Mouse (Mus musculus): Measurements from ENCODE around the gene Celf5. TPM values are rescaled to one million over a fixed set of nuclear protein-coding genes. Genes with fewer than 3 reads are reported as not detected.
"Not testable (repeated sequence)": the region's sequence is repeated elsewhere in the genome, so short reads cannot be mapped to it uniquely, and the experiment has no call there.

Celf5 gene
- total RNA-seq, 2 experiments from 2014 or later = 0.17 to 0.47 TPM

DNA sequence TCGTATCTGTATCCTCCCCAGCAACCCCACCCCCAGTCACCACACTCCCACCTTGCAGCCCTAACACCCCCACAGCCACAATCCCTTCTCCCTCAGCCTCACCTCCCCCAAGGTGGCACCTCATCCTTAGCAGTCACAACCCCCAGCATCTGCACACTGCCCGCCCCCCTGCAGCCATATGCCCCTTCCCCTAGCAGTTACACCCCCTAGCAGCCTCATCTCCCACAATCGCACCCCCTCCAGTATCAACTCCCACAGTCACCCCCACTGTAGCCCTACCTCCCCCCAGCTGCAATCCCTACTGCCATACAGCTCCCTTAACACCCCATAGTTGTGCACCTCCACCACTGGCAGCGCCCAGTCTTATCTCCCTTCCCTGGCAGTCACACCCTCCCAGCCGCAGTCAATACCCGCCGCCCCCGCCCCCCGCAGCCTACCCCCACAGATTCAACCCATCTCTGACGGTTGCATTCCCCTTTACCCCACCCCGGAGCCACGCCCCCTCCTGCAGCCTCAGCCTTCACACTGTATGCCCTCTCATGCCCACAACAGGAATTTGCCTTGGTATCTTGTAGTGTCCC is 25.4 kb downstream of the Celf5 start:
- DNase-seq (ENCODE audit: low spot score) = no peak

DNA sequence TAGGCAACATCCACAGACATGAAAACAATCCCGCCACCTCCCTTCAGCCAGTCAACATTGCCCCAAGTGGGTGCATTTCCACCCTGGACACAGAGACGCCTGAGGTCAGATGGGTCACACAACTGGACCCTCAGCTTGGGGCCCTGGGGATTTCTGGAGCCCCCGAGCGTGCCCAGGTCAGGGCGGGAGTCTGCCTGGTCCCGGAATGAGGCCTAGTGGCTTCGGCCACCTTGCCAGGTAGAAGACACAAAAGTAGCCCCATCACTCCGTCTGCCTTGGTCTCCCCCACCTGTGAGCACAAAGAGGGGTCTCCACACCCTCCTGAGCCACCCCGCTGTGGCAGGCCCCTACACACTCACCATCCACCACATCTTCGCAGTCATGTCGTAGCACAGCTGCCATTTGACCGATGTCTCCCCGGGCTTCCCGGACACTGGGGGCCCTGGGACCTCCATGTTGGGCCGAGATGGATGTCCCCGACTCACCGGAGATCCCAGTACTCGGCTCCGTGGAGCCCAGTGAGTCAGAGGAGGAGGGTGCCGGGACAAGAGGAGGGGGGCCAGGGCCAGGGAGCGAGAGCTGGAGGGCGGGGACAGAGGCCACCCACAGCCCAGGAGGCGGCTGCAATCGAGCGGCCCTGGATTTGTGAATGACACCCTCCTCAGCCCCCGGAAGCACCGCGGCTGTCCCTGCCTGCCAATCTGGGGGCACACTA is 27.2 kb downstream of the Celf5 start, which contains the start of gene Nfic:
Gene Nfic (minus strand): TSS at position 455 of the 715 bp plus-strand sequence.
- intact Hi-C loops (cut with DNase I) = no loop called here
- DNase-seq (ENCODE audit: low spot score) = no peak

More for the DNA sequence above, 25.4 kb downstream of the Celf5 start:
- intact Hi-C loops (cut with DNase I) = no loop called here

DNA sequence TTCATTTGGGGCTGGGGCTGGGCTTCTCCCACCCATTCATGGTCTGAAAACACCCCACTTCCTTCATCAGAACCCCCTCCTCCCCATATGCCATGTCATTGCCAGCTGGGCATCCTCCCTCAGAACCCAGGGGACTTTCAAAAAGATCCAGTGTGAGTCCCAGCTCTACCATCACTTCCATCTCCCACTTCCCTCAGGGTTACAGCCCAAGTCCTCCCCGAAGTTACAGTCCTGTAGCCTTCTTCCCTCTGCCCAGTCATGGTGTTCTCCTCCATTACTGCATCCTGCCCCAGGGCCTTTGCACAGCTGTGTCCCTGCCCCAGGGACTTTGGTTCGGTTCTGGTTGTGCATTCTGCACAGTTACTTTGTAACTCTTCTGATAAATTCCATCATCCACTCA is 28.4 kb downstream of the Celf5 start:
- no peak for DNase-seq (ENCODE audit: low spot score)
- intact Hi-C loops (cut with DNase I) = no loop called here

DNA sequence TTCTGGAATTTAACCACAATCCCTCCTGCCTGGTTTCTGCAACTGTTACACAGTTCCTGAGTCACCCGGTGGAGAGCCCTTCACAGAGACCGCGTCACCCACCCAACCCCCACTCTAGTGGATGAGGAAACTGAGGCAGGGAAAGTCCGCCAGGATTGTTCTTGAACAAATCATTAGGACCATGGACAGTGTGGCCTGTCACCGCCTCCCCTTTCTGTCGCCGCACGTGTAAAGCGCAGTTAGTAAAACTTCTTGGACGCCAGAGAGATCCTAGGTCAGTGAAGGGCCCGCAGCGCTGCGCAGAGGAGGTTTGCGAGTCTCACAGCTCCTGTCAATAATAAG is 29.6 kb downstream of the Celf5 start:
- intact Hi-C loops (cut with DNase I) = no loop called here
- DNase-seq (ENCODE audit: low spot score) = no peak

DNA sequence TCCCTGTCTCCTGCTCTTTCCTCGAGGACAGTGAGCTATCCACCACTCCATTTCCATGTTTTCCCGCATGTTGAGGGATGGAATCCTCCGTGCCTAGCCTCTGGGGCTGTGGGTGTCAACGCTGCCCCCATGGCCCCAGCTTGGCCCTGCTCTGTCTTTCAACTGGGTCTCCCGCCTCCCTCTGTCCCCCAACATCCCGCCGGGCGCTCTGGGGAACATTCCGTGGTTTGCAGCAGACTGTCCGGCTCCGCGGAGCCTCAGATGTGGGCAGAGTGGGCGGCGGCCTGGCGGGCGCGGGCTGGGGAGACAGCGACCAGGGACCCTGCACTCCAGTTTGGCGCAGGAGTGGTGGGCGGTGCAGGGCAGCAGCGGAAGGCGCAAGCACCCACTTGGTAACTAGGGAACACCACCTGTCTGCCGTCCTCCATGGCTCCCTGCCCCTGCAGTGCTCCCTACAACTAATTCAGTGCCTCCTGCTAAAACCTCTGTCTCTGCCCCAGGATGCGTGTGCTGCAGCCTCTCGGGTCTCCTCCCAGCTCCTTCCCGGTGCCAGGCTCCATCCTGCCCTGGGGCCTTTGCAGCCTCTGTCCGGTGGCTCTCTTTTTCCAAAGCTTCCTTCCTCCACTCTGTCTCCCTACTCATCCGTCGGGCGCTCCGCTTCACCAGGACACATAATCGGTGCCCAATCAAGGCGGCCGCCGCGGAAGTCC is 30.1 kb downstream of the Celf5 start:
- no peak for DNase-seq (ENCODE audit: low spot score)
- intact Hi-C loops (cut with DNase I) = no loop called here

DNA sequence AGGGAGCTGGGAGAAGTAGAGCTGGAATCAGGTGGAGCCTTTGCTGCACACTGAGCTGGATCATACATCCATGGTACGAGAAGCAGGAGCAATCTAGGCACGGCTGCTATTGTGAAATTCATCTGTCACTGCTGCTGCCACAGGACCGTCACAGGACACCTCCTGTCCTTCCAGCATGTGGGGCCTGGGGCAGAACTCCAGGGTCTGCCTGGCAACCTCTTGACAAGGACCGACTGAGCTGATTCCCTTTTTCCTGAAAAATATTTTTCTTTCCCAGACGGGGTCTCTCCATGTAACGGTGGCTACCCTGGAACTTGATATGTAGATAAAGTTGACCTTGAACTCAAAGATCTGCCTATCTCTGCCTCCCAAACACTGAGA is 31.2 kb downstream of the Celf5 start:
- DNase-seq (ENCODE audit: low spot score) = no peak
- intact Hi-C loops (cut with DNase I) = loop anchor here (2.0 kb wide), 1 partner anchor 167 kb away; no protein-coding TSS in a partner anchor

DNA sequence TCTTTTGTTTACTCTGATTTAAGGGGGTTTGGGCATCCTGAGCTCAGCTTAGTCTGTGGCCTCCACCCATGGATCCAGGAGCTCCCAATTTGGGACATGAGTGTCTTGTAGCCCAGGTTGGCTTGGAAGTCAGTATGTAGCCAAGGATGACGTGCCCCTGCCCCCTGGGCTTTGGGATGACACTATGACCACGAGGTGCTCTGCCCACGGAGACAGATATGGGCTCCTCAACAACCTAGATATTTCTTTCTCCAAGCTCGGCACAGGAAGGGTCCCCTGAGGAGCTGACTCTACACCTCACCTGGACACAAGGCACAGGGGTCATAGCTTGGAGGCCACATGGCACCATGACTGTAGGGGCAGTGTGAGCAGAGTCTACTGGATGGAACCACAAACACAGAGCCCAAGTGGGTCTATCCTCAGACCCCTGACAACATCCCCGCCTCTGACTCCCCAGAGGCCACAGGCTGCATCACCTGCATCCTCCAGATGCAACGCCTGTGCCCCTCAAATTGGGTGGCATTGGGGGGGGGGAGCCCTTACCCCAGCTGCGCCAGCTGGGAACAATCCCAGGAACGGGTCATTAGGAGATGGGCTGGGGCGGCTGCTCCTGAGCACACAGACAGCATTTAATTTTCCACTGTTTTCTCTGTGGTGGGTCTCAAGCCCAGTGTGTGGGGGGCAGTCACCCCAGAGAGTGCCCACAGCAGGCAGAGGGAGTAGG is 31.7 kb downstream of the Celf5 start:
- intact Hi-C loops (cut with DNase I) = loop anchor here (1.0 to 2.0 kb wide), 2 partner anchors 62 to 166 kb away; partner anchors contain the start of gene Gm48552
- no peak for DNase-seq (ENCODE audit: low spot score)

DNA sequence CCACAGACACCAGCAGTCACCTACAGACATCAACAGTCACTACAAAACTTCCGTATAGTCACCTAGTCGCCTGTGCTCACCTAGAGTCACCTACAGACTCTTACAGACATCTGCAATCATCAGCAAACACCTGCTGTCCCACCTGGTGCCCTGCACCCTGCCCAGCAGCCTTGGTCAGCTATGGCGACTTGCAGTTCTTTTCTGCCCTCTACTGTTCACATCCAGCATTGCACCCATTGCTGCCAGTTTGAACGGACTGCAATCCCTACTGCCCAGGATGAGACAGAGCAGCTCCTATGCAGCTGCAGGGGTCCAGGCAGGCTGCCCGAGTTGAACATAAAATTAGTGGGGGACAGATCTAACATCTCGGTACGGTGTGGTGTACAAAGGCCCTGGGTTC is 32.4 kb downstream of the Celf5 start:
- peak; percentile 55 for DNase-seq (ENCODE audit: low spot score)

DNA sequence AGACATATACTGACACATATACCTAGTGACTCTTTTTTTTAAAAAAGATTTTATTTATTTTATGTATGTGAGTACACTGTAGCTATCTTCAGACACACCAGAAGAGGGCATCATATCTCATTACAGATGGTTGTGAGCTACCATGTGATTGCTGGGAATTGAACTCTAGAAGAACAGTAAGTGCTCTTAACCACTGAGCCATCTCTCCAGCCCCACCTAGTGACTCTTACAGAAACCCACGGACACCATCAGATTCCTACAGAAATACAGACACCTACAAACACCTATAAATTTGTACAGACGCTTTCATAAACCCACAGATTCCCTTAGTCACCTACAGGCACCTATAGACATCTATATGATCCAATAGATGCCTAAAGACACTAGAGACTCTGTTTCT is 37.0 kb downstream of the Celf5 start:
- DNase-seq (ENCODE audit: low spot score); intact Hi-C loops (cut with DNase I): not testable (repeated sequence)

More for the DNA sequence above, 32.4 kb downstream of the Celf5 start:
- intact Hi-C loops (cut with DNase I) = loop anchor here (1.0 to 2.0 kb wide), 2 partner anchors 61 to 165 kb away; partner anchors contain the start of gene Gm48552

DNA sequence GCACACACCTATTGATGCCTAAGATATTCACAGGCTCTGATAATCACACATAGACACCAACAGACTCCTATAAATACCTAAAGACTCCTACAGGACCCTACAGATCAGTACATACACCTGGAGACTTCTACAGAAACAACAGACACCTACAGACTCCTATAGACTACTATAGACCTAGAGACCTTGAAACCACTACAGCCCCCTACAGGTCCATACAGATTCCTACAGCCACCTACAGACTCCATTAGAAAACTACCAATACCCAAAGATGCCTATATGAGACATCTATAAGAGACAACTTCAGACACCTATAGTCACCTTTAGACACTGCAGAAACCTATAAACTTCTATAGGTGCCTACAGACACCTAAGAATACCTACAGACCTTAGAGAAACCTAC is 41.5 kb downstream of the Celf5 start:
- intact Hi-C loops (cut with DNase I) = loop anchor here (1.0 kb wide), 1 partner anchor 46 kb away; no protein-coding TSS in a partner anchor
- DNase-seq (ENCODE audit: low spot score) = no peak

DNA sequence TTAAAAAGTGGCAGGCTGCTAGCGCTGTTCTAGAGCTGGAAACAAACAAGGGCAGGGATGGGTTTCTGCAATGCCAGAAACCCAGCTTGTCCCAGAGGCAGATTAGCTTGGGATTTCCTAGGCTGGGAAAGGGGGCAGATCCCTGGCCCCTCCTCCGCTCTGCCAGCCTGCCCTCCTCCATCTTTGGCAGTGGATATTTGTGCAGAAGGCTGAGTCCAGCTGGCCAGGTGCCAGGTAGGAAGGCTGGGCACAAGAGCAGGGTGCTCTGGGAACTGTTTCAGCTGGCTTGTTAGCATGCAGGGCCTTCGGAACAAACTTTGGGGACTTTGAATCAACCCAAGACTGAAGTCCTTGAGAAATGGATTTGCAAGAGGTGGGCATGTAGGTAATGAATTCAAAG is 47.1 kb downstream of the Celf5 start:
- intact Hi-C loops (cut with DNase I) = no loop called here
- peak; percentile 61 for DNase-seq (ENCODE audit: low spot score)

DNA sequence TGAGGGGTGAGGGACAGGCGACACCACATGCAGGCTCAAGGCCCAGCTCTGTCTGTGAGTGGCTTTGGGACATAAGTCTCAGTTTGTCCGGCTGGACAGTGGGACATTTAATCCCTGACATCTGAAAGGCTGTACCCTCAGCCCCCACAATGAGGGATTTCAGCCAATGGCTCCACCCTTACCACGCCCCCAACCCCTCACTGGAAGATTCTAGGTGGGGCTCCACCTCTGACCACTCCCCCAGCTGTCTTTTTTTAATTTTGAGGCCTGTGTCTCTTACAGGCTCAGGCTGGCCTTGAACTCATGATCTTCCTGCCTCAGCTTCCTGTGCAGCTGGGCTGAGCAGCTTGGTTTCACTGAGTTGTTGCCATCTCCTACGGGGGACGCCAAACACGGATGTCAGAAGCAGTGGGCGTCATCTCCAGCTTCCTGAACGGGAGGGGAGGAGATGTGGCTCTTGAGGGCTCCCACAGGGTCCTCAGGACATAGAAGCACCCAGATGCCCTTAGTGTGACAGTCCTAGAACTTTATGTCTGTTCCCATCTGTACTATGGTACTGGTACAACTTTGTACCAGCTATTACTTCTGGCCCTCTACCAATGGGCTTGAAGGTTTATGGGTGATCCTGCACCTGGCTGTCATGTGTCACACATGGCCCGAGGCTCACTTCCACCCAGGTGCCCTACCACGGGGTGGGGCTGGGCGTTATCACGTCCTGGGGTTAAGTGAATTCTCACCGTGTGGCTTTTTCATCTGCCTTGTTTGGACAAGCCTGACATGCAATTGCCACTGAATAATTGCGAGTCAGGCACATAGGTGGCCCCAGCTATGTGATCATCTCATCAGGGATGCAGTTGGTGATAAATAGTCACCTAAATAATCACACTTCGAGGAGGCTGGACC is 47.9 kb downstream of the Celf5 start:
- intact Hi-C loops (cut with DNase I) = no loop called here
- no peak for DNase-seq (ENCODE audit: low spot score)

DNA sequence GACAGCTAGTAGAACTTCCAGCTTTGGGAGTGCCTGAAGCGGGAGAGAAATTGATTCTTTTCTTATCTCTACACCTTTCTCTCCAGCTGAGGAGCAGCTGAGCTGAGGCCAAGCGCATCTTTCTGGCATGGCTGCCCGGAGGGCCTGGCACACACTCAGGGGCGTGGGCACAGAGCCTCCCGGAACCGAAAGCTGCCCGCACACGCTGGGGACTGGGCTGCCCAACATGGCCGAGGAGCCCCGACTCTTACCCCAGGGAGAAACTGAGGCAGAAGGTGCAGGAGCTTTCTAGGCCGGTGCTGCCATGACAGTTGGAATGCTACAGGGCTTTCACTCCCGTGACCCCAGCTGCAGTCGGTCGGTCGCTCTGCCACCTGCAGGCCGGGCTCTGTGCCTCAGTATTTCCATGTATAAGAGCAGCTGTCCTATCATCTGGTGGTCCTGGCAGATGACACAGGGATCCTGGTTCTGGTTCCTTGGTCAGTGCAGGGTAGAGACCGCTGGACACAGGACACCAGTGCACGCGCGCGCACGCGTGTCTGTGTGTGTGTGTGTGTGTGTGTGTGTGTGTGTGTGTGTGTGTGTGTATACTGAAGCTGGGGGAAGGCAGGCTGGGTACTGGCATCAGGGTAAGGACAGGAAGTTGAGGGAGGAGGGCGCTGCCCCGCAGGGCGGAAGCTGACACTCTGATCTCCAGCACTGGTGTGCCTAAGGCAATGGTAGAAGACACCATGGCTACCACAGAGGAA is 48.8 kb downstream of the Celf5 start:
- no peak for DNase-seq (ENCODE audit: low spot score)
- intact Hi-C loops (cut with DNase I) = no loop called here

DNA sequence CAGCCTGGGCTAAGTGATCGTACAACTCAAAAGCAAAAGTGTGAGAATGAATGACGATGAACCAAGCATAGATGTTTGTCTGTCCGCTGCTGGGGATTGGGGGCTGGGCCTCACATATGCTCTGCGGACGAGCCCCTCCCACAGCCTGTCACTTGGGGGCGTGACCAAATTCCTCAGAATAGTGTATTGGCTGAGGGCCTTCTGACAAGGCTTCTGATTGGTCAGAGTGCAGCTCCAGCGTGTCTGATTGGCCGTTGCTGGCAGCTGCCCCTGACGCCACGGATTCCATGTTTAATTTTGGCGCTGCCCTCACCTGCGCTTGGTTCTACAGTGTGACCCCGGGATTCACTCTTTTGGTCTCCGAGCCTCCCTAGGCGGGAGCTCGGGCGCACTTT is 49.6 kb downstream of the Celf5 start:
- peak; percentile 91 for DNase-seq (ENCODE audit: low spot score)
- intact Hi-C loops (cut with DNase I) = no loop called here

DNA sequence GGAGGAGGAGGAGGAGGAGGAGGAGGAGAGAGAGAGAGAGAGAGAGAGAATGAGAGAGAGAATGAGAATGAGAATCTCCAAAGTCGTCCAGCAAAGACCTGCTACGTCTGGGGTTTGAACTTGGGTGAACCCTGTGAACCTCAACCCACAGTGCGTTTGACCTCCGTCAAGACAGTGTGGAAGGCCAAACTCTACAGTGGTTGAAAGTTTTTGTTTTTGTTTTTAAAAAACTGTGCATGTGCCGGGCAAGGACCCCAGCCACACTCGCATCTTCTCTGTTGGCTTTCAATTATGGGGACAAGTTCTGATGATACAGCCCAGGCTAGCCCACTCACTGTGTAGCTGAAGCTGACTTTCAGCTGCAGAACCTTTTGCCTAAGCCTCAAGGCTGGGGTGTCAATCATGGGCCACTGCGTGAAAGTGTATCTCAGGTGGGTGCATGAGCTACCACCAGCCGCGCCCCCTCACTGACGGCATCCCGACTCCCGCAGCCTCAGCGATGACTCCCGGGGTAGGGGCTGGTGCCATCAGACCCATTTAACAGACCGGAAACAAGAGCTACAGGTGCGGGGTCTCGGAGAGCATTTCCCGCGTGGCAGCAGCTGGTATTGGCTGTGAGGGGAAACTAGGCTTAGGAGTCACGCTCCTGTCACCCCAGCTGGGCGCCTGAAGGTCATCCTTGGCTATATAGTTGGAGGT is 50.2 kb downstream of the Celf5 start:
- intact Hi-C loops (cut with DNase I) = no loop called here
- DNase-seq (ENCODE audit: low spot score) = no peak

DNA sequence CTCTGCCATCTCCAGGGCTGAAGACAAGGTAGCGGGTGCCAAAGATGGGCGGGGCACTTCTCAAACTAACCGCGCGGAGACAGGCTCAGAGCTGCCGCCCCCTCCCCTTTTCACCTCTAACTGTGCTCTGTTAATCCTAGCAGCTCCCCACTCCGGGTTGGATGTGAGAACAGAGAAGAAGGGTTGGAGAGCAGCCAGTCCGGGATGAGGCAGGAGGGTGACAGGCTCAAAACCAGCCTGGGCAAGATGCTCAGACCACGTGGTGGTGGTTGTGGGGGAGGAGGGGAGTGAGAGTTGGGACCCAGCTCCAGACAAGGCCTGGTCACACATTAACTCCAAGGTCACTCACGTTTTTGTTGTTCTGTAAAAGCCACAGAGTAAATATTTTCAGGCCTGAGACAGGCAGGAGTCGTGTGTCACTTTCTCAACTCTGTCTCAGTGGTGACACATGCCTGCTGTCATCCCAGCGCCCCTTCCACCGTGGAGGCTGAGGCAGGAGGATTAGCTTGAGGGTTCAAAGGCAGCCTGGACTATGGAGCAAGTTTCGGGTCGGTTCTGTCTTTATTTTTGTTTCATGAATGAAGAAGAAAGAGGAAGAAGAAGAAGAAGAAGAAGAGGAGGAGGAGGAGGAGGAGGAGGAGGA is 50.9 kb downstream of the Celf5 start:
- intact Hi-C loops (cut with DNase I) = no loop called here
- DNase-seq (ENCODE audit: low spot score) = no peak

DNA sequence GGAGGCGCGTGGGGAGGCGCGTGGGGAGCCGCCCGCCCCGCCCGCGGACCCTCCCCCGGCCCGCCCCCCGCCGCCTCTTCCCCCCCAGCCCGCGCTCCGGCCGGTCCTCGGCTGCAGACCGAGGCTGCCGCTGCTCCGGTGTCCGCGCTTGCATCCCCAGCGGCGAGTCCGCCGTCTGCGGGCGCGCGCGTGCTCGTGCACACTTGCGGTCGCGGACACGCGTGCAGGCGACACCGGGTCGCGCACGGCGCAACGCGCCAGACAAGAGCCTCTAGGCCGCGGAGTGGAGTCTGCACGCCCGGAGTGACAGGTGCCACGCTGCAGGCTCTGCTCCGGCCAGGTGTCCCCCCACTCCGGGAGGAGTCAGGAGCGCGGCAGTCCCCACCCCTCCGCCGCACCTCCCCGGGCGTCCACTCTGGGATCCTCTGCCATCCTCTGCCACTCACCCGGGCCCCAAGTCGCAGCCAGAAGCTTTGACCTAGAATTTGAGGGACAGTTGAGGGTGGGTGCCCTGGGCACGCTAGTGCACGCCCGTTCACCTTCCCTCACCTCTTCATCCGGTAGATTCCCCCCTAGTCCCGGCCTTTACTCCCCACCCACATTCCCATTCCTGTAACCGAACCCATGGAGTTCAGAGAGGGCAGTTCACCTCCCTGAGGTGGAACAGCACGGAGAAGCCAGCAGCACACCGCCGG is 51.5 kb downstream of the Celf5 start:
- intact Hi-C loops (cut with DNase I) = loop anchor here (1.0 kb wide), 1 partner anchor 19 kb away; no protein-coding TSS in a partner anchor
- peak; percentile 25 for DNase-seq (ENCODE audit: low spot score)
